Mouse (Mus musculus) frontal cortex, adult 2 months (tissue): ENCODE measurements around the gene Snx18. TPM values are rescaled to one million over a fixed set of nuclear protein-coding genes. Genes with fewer than 3 reads are reported as not detected.

Experiments used
- DNase-seq, 2 experiments: peaks; one replicate each; pipeline ENCODE4 v3.0.0; 2022; ENCODE audit warnings: low spot score in 1 of 2; ENCODE audit errors: extremely low spot score in 1 of 2
- polyA plus RNA-seq: library from polyadenylated mRNA; depleted of rRNA; stranded (reverse); fragments of >200 nt; gene quantifications from 2 replicates; pipeline ENCODE4 v1.2.3, GENCODE M21; 2012

Snx18 gene
- polyA plus RNA-seq, 1 experiment = 19.5 TPM

- no peak for DNase-seq
Measured at GRCm38 (mm10) chr13:113616751-113617337, 1.5 kb downstream of the Snx18 start.

GRCm38 (mm10) chr13:113615971-113616671, 2.2 kb downstream of the Snx18 start:
- DNase-seq = no peak

- DNase-seq = no peak
Measured at GRCm38 (mm10) chr13:113615546-113615941, 2.8 kb downstream of the Snx18 start.

GRCm38 (mm10) chr13:113614635-113615545, 3.5 kb downstream of the Snx18 start:
- DNase-seq = peak in 1 of 2 experiments; percentile 81

GRCm38 (mm10) chr13:113613882-113614281, 4.5 kb downstream of the Snx18 start:
- DNase-seq = no peak

- DNase-seq = no peak
Measured at GRCm38 (mm10) chr13:113613341-113613740, 5.0 kb downstream of the Snx18 start.

- DNase-seq = no peak
Measured at GRCm38 (mm10) chr13:113612141-113612950, 6.0 kb downstream of the Snx18 start.

- DNase-seq = no peak
Measured at GRCm38 (mm10) chr13:113610732-113611500, 7.4 kb downstream of the Snx18 start.

- no peak for DNase-seq
Measured at GRCm38 (mm10) chr13:113609429-113609828, 8.9 kb downstream of the Snx18 start.

- no peak for DNase-seq
Measured at GRCm38 (mm10) chr13:113607821-113608220, 10.5 kb downstream of the Snx18 start.

GRCm38 (mm10) chr13:113607371-113607770, 11.0 kb downstream of the Snx18 start:
- no peak for DNase-seq

- DNase-seq = no peak
Measured at GRCm38 (mm10) chr13:113606741-113607358, 11.5 kb downstream of the Snx18 start.

- DNase-seq = peak in 1 of 2 experiments; percentile 47
Measured at GRCm38 (mm10) chr13:113606131-113606530, 12.2 kb downstream of the Snx18 start.

GRCm38 (mm10) chr13:113605693-113606092, 12.7 kb downstream of the Snx18 start:
- no peak for DNase-seq

GRCm38 (mm10) chr13:113604321-113604720, 14.0 kb downstream of the Snx18 start:
- DNase-seq = no peak

- no peak for DNase-seq
Measured at GRCm38 (mm10) chr13:113602882-113603342, 15.5 kb downstream of the Snx18 start.

GRCm38 (mm10) chr13:113601831-113602604, 16.3 kb downstream of the Snx18 start:
- DNase-seq = no peak
